Mouse (Mus musculus): ENCODE data around the gene Vmn1r13.
"Not testable (repeated sequence)": the region's sequence is repeated elsewhere in the genome, so short reads cannot be mapped to it uniquely, and the experiment has no call there.

The Vmn1r13 gene

GRCm38 (mm10) chr6:57202990-57203389 lies at the start of gene Vmn1r13:
TSS of gene Vmn1r13 (plus strand) at chr6:57203290.
- not testable (repeated sequence) for DNase-seq (ENCODE audit: extremely low read depth, insufficient read length, low spot score)

GRCm38 (mm10) chr6:57156619-57157018 lies 46.5 kb upstream of the Vmn1r13 start, which contains the start of gene Vmn1r12:
TSS of gene Vmn1r12 (plus strand) at chr6:57156919.
- no peak for DNase-seq (ENCODE audit: extremely low read depth, insufficient read length, low spot score)

- DNase-seq (ENCODE audit: extremely low read depth, insufficient read length, low spot score), result not testable (repeated sequence)
Measured at GRCm38 (mm10) chr6:57190016-57190415, 13.1 kb upstream of the Vmn1r13 start.

GRCm38 (mm10) chr6:57231386-57231785 lies 28.3 kb downstream of the Vmn1r13 start, which contains the start of gene Vmn1r14:
TSS of gene Vmn1r14 (plus strand) at chr6:57231686.
- no peak for DNase-seq (ENCODE audit: extremely low read depth, insufficient read length, low spot score)

GRCm38 (mm10) chr6:57257652-57258051 lies 54.6 kb downstream of the Vmn1r13 start, which contains the start of gene Vmn1r15:
TSS of gene Vmn1r15 (plus strand) at chr6:57257952.
- no peak for DNase-seq (ENCODE audit: extremely low read depth, insufficient read length, low spot score)

- no peak for DNase-seq (ENCODE audit: extremely low read depth, insufficient read length, low spot score)
Measured at GRCm38 (mm10) chr6:57260990-57261389, 57.9 kb downstream of the Vmn1r13 start.
